Mouse (Mus musculus) embryo, embryonic 11 days (tissue): ENCODE measurements around the gene Cyp2w1.
A peak's percentile ranks its signal among the peaks of the same experiment; 100 is the strongest.

Experiments used
- DNase-seq: peaks from one replicate; pipeline ENCODE4 v3.0.0-alpha.2; 2015

Gene Cyp2w1

GRCm38 (mm10) chr5:139366484-139366883 lies 14.1 kb downstream of the Cyp2w1 start:
- DNase-seq, result no peak

DNA sequence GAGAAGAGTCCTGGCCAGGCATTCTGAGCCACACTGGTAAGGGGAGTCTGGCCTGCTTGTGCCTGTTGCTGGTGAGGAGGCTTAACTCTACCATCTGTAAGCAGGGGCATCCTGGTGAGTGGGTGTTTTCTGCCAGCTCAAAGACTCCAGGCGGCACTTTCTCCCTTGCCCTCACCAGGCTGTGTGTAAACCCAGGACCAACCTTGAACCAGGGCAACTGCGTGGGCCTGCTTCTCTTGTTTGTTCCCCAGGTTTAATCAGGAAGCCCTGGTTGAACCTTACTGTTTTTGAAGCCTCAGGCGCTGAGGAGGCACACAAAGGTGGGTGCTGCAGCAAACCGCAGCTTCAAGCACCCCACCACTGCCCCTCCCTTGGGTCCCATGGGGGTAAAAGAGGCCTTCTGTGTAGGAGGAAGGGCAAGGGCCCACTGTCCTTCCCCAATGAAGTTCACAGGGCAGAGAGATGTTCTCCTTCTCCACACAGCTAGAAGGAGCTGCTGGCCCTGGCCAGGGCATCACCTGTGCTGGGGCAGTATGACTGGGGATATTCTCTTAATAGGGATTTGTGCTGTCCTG lies 15.6 kb downstream of the Cyp2w1 start:
- no peak for DNase-seq

DNA sequence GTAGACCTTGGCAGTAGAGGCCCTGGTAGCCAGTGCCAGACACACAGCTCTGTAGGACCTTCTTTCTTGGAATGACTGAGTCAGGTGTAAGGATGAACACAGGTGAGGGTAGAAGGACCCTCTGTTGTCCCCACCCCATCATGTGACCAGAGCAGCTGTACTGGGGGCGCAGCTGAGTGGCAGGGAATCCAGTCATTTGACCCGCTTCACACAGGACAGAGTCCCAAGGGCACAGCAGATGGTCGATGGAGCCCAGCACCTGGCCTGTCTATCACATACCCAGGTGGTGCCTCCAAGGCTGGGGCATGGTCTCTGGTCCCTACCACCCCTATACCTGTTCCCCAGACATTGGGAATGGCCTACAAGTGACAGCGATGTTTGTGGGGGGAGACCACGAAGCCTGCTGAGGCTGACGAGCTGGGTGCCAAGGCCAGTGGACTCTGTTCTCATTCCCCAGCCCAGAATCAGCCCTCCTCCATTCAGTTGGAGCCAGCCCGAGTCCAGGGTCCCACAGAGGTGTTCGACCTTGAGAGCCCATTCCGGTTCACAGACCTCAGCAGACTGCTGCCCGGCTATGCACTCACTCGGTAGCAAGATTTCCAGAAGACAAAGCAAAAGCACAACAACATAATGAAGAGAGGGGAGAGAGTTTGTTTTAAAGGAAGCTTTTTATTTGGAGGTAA lies 16.4 kb downstream of the Cyp2w1 start:
- no peak for DNase-seq

DNA sequence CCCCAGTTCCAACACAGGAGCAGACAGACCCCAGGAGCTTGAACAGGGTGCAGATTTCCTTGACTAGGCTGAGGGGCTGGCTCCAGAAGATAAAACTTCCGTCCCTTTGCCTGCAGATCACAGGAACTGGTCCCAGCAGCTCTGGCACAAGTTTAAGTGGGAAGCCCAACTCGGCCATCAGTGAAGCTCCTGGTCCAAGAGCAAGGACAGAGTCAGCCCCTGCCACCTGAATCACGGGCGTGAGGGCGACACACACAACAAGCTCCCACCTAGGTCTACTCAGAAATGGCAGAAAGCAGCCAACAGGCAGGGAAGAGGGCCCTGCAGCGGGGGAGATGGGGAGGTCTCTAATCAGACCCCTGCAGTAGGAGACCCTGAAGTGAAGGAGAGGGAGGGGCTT lies 17.9 kb downstream of the Cyp2w1 start:
- no peak for DNase-seq

GRCm38 (mm10) chr5:139371118-139371517 lies 18.7 kb downstream of the Cyp2w1 start:
- no peak for DNase-seq

DNA sequence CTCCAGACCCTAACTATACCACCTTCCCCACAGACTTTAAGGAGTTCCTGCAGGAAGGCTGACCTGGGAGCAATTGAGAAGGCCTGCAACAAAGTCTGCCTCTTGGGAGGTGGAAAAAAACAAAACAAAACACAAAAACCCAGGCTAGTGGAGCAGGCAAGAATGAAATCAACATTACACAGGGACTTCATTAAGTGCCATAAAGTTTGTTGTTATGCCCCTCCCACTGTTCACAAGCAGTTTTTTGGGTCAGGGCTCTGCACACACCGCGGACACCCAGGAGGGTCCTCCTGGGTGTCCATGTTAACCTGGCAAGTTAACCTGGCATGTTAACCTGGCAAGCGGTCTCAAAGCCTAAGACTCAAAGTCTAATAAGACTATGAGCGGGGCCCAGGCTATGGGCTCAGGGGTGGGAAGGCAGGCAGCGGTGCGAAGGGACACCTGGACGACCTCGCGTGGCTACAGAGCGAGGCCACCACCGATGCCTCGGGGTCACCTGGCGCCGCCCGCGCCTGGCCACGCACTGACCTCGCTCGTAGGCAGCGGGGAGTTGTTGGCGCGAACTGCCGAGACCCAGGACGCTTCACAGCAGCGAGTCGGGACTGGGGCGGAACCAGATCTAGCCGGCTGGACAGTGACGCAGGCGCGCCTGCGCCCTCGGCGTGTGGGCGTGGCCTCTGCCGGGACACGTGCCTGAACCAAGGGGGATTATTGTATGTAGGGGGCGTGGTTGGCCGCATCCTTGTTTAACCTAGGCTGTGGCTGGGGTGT lies 19.4 kb downstream of the Cyp2w1 start:
- peak; percentile 95 for DNase-seq

DNA sequence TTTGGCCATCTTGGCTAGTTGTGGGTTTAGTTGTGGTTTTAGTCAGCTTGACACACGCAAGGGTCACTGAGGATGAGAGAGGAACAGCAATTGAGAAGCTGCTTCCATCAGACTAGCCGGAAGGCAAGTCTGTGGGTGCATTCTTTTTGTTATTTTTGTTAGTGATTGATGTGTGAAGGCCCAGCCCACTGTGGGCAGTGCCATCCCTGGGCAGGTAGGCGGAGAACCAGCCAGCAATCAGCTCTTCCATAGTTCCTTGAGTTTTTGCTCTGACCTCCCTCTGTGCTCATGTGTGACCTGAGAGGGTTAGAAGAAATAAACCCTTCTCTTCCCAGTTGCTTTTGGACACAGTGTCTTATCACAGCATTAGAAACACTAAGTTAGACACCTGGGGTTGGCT lies 20.7 kb downstream of the Cyp2w1 start:
- DNase-seq, result no peak

DNA sequence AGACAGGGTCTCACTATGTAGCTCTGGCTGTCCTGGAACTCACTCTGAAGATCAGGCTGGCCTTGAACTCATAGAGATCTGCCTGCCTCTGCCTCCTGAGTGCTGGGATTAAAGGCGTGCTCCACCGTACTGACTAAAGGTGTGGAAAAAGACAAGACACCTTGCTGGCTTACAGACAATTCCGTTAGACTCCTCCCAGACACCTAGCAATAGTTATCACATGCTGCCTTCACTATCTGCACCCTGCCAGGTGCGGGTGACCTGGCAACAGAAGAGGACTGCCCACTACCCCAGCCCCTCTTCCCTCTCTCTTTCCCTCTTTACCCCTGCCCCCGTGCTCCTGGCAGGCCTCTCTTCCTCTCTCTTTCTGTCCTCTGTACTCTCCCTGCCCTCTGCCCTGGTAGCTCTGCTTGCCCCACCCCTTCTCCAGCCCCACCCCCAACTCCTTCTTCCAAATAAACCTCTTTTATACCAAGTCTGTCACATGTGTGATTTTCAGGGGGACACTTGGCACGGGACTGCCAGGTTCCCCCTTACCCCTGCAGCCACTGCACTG lies 21.6 kb downstream of the Cyp2w1 start:
- no peak for DNase-seq

DNA sequence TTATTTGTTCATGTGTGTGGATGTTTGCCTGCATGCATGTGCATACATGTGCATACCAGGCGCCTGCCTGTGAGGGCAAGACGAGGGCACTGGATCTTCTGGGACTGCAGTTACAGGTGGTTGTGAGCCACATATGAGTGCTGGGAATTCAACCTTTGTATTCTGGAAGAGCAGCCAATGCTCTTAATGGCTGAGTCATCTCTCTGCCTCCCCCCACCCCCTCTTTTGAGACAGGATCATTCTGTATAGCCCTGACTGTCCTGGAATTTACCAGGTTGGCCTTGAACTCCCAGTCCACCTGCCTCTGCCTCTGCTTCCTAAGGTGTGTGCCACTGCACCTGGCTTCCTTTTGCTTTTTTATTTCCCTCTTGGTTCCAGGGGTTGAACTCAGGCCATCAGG lies 22.4 kb downstream of the Cyp2w1 start:
- DNase-seq, result no peak

DNA sequence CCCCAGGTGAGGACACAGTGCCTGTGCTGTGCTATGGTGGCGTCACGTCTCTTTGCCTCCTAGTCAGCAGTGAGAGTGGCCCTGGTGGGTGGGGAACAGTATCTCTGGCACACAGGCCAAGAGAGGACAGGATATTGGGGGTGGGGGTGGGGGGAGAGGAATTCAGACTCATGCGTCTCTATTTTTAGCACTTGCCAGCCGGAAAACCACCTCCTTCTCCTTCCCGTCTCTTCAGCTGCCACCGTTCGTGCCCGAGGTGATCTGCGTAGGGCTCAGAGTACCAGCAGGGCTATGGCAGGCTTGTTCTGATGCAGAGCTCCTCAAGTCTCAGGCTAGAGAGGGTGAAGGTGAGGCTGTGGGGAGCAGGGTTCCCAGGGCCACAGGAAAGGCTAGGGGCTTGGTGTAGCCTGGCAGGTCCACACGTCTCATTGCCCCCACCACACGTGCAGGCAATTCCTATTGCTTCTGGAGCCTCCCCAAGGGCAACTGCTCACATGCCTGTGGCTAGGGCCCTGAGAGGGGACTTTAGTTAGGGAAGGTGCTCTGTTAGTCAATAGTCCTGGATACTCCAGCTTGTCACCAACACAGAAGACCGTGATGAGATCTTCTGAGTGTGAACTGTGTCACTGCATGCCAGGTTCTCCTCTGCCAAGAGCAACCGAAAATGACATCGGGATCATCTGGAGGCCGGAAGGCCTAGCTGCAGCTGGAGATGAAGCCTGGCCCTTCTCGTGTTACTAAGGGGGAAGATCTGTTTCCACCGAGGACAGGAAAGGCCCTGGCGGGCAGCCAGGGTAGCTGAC lies 25.3 kb downstream of the Cyp2w1 start, which contains the start of gene Gpr146:
Gpr146 (plus strand) TSS at position 230 of the 803 bp plus-strand sequence.
- DNase-seq, result no peak

GRCm38 (mm10) chr5:139378271-139378556 lies 25.8 kb downstream of the Cyp2w1 start:
- no peak for DNase-seq

- DNase-seq, result peak; percentile 46
Observed at GRCm38 (mm10) chr5:139378986-139379629, 26.7 kb downstream of the Cyp2w1 start.

DNA sequence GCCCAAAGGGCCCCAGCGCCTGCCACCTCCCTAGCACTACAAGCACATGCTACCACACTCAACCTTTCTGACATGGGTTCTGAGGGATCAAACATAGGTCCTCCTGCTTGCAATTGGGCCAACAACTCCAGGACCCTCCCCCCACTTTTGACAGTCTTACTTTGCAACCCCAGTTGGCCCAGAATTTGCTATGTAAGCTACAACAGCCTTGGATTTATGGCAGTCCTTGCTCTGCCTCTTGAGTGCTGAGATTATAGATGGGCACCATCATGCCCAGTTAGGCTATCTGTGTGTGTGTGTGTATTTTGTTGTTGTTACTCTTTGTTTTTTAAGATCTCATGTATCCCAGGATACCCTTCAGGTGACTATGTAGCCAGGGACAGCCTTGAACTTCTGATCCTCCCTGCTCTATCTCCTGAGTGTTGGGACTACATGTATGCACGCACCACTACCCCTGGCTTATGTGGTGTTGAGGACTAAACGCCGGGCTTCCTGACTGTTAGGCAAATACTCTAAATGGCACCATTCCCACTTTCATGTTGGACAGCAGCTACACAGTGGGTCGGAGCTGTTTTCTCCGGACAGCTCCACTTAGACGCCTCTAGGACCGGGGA lies 27.5 kb downstream of the Cyp2w1 start:
- DNase-seq, result no peak

DNA sequence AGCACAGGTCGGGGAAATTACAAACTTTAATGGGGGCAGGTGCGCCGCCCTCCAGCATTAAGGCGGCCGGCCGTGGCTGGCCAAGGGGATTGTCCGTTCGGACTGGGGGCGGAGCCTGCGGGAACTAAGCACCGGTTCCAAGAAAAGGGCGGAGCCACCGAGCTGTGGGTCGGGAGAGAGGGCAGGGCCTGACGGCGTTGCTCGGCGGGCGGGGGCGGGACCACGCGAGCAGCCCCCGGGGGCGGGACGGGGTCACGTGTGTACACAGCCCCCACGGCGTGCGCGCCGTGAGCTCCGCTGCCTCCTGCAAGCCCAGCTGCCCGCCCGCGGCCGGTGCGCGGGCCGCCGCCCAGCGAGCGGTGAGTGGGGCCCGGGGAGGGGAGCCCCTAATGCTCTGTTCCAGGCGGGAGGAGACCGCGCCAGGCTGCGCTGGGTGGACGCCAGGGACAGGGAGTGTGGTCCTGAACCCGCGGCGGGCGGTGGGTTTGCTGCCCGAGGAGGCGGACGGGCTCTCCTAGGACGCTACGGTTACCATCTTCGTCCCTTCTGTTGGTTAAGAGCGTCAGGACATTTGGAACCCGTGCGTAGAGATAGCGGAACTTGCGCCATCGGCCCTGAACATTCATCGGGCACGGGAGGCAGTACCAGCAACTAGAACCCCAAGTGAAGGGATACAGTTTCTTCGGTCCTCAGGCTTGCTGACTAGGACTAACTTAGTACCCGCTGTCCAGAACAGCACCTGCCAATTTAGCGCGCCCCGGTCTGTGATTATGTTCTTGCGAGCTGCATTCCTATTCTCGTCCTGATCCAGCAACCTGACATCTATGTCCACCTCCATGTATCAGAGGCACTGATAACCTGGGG lies 28.2 kb downstream of the Cyp2w1 start:
- DNase-seq, result peak; percentile 96

- DNase-seq, result no peak
Observed at GRCm38 (mm10) chr5:139381586-139382513, 29.4 kb downstream of the Cyp2w1 start.

GRCm38 (mm10) chr5:139382760-139383159 lies 30.3 kb downstream of the Cyp2w1 start:
- DNase-seq, result no peak

DNA sequence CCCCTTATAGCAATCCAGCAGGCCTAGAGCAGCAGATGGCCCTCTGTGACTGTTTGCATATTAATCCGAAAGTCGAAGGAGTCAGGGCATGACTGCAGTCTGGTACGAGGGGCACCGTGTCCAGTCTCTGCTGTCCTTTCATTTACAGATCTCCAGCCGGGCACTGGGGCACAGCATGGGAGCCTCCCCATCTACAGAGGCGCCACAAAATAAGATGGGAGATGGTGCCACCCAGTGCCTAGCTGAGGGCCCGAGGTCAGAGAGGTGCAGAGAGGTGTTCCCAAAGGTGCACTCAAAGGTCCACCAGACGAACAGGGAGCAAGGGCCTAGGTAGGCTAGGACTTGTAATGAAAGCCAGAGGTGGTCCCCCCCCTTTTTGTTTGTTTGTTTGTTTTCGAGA lies 30.8 kb downstream of the Cyp2w1 start:
- DNase-seq, result no peak

DNA sequence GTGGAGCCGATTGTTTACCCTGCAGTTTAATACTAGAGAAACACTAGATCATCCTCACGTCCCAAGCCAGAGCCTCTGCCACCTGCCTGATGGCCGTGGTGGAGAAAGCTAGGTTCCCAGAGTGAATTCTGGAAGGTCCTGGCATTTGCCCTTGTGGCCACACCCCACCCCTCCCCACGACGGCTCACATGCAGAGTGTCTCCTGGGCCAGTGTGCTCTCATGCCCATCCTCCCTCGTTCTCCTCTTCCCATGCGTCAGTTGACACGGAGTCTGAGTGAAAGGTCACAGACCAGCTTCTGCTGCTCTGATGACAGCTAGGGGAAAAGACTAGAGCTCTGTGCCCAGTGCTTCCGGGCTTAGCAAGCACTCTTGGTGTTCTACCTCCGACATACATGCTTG lies 32.1 kb downstream of the Cyp2w1 start:
- no peak for DNase-seq

DNA sequence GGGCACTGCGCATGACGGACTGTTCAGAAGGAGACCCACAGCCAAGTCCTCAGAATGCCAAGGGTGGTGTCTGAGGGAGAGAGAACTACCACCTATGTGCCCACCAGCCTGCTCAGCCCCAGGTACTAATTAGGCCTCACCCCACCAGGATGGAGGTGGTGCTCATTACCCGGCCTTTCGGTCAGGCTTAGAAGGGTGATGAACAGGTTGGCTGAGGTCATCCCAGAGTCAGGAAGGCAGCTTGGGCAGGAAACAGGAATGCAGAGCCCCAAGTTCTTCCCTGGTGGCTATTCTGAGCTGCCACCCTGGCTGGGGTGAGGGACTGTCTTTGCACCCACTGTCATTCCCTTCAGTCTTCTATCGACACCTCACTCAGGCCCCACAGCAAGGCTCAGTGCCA lies 33.6 kb downstream of the Cyp2w1 start:
- DNase-seq, result no peak
